Mouse (Mus musculus): Measurements from ENCODE around the gene Vdac2. TPM values are rescaled to one million over a fixed set of nuclear protein-coding genes. Genes with fewer than 3 reads are reported as not detected.

Vdac2 gene
- total RNA-seq, 2 experiments from 2014 or later: 212 to 386 TPM

DNA sequence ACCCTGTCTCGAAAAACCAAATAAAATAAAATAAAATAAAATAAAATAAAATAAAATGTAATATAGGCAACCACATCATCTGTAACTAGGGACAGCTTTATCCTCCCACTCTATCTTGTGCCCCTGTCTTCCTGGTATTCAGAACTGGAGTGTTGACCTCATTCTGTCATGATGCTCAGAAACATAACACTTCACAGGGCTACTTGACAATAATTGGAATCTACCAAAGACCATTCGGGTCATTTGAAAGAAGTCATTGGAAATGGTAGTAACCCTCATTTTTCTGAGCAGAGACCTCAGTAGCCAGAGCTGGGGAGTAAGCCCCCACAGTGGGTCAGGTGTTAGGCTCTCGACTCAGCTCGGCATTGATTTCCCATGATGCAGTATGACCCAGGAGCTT lies 10.4 kb upstream of the Vdac2 start:
- no peak for ATAC-seq (replicated peaks; ENCODE audit: poor library complexity, severe bottlenecking)

DNA sequence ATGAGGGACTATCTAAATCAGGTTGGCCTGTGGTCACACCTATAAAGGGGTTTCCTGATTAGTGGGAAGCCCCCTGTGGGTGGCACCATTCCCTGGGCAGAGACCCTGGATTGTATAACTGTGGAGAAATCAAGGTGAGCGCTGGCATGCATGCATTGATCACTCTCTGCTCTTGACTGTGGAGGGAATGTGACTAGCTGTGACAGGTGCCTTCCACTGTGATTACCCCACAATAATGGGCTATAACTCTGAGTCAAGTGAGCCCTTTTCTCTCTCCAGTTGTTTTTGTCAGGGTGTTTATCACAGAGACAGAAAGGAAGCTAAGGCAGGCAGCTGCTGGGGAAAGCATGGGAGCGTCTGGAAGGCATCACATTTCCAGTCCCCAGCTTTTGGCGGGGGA lies 8.8 kb upstream of the Vdac2 start:
- no peak for ATAC-seq (replicated peaks; ENCODE audit: poor library complexity, severe bottlenecking)

DNA sequence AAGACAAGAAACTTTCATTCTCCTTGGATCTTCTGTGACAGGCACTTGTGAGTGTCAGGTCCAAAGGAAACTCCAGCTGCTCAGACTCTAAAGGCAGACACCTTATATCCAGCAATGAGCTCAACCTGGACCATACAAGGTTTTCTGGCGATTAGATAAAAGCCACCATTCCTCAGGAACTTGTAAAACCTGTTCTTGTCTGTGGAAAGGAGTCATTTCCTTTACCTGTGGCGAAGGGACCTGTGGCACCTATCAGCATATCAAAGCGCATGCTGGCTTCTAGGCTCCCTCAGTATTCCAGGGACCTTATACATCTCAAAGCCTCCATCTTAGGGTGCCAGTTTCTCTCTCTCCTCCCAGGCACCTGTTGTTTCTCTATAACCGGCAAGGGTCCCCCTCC lies 7.6 kb upstream of the Vdac2 start:
- ATAC-seq (replicated peaks; ENCODE audit: poor library complexity, severe bottlenecking): no peak

DNA sequence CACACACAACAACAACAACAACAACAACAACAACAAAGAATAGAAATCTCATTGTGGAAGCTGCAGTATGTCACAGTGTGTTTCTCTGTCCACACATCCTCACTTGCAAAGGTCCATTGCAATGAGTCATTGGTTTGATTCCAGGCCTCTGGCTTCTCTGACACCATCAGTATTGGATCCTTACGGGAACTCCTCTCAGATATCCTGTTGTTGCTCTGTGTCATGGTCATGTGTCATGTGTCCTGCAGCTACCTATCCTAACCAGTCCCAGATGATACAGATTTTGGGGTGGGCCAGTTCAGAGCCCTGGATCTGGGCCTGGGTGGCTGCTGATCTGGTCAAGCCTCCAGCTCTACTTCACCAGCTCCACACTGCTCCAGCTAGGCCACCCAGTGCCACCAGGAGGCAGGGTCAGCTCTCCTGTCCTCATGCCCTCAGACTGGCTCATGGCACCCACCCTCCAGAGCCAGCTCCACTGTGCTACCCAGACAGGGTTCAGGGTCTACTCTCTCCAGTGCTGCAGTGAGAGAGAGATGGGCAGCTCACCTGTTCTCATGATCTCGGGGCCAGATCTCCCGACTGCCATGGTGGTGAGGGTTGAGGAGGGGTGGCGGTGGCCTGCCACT lies 4.0 kb upstream of the Vdac2 start:
- ATAC-seq (replicated peaks; ENCODE audit: poor library complexity, severe bottlenecking): peak; percentile 21; the same call in 1 of the 2 replicates

DNA sequence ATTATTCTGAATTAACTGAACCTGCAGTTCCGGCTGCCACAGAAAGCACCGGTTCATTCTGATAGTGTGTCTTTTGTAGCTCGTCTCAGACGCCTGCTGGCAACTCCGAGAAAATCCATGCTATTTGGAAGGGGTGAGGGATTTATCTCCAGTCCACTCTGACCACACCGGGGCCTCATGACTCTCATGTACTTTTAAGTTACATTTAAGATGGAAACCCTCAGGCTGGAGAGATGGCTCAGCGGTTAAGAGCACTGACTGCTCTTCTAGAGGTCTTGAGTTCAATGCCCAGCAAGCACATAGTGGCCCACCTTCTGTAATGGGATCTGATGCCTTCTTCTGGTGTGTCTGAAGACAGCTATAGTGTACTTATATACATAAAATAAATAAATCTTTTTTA lies 2.7 kb upstream of the Vdac2 start:
- ATAC-seq (replicated peaks; ENCODE audit: poor library complexity, severe bottlenecking): no peak

DNA sequence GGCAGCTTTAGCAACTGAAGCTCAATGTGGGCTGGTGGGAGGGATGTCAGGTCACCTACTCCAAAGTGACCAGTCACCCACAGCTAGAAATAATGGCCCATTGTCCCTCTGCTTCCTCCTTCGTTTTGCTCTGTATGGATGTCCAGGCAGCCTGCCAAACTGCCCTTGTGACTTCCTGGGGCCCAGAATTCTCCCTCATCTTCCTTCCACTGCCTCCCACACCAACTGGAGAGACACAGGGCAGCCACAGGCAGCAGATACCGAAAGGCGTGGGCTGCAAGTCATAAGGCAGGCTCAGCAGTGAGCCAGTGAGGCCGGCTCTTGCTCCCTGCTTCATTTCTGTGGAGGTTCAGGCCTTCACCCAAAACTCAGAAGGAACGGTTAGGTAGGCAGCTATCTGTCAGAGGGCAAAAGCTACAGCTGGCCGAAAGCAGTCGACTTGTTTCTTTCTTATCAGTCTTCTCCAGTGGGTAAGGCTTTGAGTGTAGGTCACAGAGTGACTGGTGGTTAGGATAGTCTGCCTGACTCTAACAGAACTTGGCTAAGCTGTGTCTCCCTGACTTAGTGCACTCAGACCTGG lies 2.2 kb upstream of the Vdac2 start:
- ATAC-seq (replicated peaks; ENCODE audit: poor library complexity, severe bottlenecking): peak; percentile 80

DNA sequence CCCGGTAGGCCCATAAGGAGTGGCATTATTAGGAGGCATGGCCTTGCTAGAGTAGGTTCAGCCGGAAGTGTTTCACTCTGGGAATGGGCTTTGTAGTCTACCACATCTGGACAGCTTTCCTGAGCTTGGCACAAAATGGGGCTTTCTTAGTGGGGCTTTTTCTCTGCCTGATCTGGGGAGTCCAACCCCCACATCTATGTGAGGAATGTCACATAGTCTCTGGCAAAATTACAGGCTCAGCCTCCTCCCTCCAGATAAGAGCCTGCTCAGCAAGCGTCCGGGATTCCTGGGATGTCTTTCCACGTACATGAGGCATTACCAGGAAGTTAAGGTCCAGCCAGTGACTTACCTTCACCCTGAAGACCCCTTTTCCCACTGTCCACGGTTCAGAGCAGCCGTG lies 1.1 kb upstream of the Vdac2 start:
- no peak for ATAC-seq (replicated peaks; ENCODE audit: poor library complexity, severe bottlenecking)

DNA sequence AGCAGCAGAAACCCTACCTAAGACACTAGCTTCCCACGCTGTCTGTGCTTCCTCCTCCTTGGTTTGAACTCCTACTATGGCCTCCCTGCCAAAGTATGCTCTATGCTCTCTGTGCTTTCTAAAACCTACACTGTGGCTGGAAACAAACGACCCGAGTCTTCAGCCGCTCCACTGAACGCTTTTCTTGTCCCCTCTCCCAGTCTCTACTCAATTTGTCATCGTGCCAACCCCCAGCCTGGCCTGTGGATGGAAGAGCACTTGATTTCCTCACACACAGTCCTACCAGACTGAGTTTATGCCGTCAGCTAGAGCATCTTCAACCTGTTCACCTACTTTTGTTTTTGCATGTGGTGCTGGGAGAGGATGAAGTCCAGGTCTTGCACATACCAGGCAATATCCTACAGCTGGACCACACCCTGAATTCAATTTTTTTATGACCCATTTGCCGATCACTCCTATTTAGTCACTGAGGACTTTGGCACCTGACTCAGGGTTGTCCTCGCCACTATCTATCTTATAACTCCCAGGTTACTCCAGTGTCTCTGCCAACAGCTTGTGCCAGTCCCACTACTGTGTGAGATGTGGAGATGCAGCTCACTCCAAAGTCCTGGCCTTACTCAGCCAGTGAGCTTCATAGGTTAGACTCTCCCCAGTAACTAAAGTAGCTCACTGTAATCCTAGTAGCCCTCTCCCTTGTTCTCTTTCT lies 901 bp downstream of the Vdac2 start:
- ATAC-seq (replicated peaks; ENCODE audit: poor library complexity, severe bottlenecking): no peak

DNA sequence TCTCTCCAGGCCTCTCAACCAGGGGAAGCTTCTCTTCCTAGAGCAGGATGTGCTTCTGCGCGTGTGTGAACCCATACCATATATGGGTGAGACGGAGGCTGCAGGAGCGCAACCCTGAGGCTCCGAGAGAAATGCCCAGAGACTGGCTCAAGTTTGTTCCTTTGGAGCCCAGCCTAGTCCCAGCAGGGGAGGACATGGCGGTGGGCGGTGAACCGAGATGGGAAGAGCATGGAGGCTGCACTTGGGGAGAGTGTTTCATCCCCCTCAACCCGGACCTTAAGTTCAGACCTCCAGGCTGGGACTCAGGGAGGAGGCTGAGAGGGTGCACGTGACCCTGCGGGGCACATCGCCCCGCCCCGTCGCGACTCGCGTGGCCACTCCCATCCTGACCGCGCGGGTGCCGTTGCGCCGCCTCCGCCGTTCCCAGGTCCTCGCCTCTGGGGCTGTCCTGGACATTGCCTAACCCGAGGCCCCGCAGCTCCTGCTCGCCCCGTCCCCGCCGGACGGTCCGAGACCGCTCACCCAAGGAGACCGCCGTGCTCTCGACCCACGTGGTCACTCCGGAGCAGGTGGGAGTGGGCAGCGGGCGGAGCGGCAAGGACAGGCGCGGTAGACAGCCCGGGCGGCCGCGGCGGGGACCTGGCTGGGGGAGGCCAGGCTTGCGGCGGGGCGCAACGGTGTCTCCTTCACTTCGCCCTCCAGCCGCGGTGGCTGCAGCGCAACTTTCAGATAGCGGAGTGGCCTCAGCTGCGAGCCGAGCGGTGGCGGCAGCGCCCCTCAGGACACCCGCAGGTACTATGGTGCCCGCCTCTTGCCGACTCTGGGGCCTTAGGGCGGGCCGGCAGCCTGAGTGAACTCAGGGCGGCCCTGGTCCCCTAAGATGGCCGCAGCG lies 6.1 kb downstream of the Vdac2 start:
- ATAC-seq (replicated peaks; ENCODE audit: poor library complexity, severe bottlenecking): peak; percentile 89

DNA sequence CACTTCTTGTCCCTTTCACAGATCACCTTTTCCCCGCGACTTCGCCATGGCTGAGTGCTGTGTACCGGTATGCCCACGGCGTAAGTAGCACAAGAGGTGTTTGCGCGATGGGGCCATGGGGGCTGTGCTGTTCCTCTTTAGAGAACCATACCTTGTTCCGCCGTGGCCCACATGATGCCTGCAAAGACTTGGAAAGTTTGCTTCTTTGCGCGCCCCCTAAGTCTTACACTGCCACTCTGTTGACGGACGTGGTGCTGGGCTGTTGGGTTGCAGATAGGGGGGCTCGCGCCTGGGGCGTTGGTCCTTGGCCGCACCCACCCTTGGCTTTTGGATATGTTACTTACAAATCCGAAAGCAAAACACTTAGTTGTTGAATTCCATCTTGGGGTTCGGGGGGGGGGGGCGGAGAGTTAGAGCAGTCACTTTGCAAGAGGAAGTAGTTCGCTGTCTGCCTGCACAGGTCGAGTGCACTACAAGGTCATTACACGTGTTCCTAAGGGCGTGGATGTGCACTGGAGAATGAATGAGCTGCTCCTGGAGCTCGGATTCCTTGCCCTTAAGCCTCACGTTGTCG lies 6.9 kb downstream of the Vdac2 start:
- ATAC-seq (replicated peaks; ENCODE audit: poor library complexity, severe bottlenecking): peak; percentile 49

DNA sequence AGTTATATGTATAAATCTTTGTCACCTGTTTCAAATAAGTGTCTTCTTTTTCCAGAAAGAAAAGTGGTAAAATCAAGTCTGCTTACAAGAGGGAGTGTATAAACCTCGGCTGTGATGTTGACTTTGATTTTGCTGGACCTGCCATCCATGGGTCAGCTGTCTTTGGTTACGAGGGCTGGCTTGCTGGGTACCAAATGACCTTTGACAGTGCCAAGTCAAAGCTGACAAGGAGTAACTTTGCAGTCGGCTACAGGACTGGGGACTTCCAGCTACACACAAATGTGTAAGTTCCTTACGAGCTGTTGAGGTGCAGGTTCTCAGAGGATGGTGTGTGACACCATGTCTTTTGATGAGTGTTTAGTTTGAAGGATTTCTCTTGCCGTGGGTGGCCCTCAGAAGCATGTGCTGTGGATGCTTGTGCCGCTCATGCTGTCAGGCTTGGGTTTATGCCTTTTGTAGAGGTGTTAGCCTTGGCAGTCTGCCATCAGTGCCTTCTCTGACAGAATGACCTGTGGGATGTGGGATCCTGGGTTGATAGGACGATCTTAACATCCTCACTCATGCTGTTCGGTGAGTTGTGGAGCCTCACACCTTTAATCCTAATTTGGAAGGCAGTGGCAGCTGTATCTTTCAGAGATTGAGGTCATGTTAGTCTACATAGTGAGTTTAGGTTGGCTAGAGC lies 13.4 kb downstream of the Vdac2 start:
- no peak for ATAC-seq (replicated peaks; ENCODE audit: poor library complexity, severe bottlenecking)

DNA sequence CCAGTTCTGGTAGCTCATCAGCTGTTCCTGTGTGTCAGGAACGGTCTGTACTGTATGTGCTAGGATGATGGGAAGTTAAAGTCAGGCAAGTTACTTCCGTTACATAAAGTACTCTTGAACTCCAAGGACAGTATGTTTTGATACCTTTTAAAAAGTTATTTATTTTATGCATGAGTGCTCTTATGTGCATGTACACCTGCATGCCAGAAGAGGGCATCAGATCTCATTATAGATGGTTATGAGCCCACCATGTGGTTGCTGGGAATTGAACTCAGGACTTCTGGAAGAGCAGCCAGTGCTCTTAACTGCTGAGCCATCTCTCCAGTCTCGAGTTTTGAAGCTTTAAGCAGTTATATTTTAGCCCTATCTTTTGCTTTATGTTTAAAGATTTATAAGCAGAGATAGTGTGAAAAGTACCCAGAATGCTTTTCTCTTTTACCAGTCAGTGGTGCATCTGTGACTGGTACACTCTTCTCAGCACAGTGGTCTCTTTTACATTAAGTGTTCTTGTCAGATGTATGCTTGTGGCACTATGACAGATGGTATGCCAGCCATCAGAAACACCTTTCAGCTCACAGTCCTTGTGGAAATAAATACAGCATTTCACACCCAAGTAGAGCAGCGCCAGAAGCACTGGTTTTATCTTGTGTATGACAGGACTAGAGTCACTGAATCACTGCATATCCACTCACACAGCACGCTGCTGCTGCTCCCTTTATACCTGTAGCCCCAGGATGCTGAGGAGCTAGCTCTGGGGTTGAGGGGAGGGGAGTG lies 17.0 kb downstream of the Vdac2 start:
- ATAC-seq (replicated peaks; ENCODE audit: poor library complexity, severe bottlenecking): no peak

DNA sequence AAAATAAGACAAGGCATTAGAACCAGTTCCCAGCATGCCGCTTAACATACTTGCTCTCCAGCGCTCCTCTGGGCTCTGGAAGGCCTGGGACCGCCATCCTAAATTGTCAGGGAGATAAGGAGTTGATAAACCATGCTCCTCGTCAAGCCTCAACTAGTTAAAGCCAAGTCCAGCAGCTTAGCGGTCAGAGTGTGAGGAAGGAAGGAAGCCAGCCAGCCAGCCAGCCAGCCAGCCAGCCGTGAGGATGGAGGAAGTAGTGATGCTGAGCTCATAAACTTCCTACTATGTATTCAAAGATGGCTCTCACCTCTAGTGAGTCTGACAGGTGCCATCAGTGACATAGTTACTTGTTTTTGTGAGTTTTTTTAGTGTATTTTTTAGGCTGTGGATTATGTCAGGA lies 18.2 kb downstream of the Vdac2 start:
- no peak for ATAC-seq (replicated peaks; ENCODE audit: poor library complexity, severe bottlenecking)

DNA sequence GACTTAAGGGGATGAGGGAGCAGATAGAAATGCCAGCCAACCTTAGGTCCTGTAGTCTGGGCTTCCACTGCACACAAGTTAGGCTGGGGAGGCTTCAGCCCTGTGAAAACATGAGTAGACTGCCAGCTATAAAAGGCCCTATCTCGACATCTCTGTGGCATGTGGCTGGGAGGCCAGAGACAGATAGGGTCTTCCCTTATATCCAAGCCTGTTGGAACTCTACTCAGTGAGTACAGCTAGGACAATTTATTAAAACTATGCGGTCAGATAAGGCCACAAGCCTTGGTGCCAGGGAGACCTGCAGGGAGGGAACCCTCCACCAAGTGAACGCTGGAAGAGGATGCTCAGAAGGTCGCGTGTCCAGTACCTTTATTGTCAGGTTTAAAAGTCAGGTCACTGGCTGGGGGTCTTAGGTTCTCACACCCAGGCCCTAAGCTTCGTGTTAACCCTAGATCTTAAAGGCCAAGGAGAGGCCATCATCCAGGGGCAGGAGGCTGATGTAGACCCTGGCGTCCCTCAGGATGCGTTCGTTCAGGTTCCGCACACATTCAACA lies 21.9 kb downstream of the Vdac2 start:
- no peak for ATAC-seq (replicated peaks; ENCODE audit: poor library complexity, severe bottlenecking)

DNA sequence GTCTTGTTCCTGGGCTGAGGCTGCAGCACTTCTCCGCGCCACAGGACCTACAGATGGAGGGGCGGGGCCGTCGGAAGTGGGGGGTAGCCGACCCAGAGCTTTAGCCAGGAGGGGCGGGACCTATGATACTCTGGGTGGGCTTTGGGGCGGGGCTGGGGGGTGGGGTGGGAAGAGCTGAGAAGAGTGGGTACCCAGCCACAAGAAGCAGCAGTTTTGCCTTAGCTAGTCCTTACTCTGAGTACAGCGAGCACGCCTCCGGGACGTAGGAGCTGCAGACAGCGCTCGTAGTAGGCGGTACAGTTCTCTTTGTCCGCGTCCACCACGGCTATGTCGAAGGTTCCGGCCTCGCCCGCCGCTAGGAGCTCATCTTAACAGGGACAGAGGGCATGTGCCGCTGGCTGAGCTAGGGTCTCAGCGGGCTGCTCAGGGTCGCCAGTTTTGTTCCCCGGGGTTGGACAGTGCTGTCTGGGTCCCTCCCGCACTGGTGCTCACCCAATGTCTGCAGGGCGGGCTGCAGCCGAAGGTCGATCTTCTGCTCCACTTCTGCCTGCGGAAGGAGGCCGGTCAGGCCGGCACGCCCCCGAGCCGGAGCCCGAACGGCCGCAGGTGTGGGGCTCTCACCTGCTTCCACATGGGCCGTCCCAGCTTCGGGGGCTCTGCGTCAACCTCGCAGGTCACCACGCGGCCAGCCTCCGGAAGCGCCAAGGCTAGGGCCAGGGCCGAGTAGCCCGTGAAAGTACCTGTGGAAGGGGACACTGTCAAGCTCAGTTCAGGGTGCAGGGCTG lies 22.5 kb downstream of the Vdac2 start:
- ATAC-seq (replicated peaks; ENCODE audit: poor library complexity, severe bottlenecking): peak; percentile 40

DNA sequence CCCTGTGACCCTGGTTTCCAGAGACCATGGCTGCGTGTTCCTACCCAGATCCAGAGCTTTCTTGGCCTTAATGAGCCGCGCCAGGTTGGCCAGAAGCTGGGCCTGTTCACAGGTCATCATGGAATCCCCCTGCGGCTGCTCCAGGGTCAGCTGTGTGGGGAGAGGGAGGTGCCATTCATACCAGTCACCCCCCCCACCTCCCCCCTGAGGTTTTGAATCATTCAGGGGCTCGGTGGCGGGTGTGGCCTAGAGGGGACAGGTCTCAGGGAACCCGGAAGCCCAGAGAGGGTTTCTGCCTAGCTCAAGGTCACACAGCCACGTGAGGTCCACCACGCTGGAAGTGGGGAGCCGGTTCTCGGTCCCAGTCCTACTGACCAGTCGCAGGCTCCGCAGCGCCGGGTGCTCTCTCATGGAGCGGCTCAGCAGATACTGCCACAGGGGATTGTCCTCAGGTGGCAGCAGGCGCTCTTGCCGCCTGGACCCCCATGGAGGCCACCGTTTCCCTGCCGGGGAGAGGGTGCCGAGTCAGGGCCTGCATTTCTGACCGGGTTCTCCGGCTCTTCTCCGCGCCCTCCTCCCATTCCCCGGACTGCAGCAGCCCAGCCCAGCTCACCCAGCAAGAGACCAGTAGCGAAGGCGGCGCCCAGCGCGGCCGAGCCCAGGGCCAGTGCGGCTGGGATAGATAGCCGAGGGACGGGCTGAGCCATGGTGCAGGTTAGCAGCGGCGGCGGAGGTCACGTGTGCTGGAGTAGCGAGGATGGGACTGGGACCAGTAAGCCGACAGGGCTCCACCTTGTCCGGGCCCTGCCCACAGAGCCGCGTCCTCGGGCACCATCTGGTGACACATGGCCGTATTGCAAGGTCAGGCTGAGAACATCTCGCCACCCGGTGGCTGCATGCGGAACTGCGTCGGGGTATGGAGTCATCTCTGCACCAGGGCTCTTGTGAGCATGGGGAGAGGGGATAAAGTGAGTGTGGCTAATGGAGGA lies 23.4 kb downstream of the Vdac2 start, which contains the start of gene Comtd1:
Gene Comtd1 (minus strand): TSS at position 812 of the 989 bp plus-strand sequence.
- ATAC-seq (replicated peaks; ENCODE audit: poor library complexity, severe bottlenecking): peak; percentile 72
